Mouse (Mus musculus) small intestine, adult 2 months (tissue): Measurements from ENCODE around the gene Wdr25.

Experiments
- CTCF ChIP-seq: fragments of 200-500 bp; IDR thresholded peaks from 2 replicates; pipeline ENCODE4 v1.5.1; 2012; ENCODE audit warnings: low read depth, mild to moderate bottlenecking, control low read depth, inconsistent platforms, low read length, moderate library complexity, mixed read lengths; ENCODE audit not compliant: insufficient replicate concordance, insufficient read length; ENCODE audit errors: extremely low read depth
- POLR2A ChIP-seq: fragments of 200-500 bp; IDR thresholded peaks from 2 replicates; pipeline ENCODE4 v1.6.1; 2012; ENCODE audit warnings: low read depth, mild to moderate bottlenecking, control low read depth, inconsistent platforms, low read length, moderate library complexity

- TF ChIP-seq CTCF (no peak), POLR2A (no peak)
Observed at GRCm38 (mm10) chr12:108858486-108858885, 34.9 kb upstream of the Wdr25 start.
